Mouse (Mus musculus): ENCODE data around the gene Xkrx. TPM values are rescaled to one million over a fixed set of nuclear protein-coding genes. Genes with fewer than 3 reads are reported as not detected.

Gene Xkrx
- polyA plus RNA-seq, 1 experiment = 1.1 TPM

DNA sequence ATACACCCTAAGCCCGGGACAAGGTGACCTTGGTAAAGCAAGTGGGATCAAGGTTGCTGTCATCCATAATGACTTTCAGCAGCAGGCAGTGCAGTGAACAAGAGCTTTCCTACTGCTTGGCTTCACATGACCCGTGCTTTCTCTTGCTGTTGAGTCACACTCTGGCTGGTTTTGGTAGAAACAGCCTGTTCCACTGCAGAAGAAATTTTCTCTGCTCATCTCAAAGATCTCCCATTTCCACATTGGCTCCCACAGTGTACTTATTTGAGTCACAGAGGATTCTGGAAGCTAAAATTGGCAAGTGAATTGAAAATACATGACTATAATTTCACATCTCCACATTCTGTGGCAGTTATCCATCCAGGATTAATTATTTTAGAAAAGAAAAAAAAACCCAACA lies 59.2 kb downstream of the Xkrx start:
- Histone ChIP-seq H3K4me1 (ENCODE audit: control insufficient read depth, insufficient read depth, low read length) (no peaks in the 10 kb centered on the region), H3K9ac (ENCODE audit: low read depth, poor library complexity, severe bottlenecking) (no peak overlapping the region), H3K27ac (ENCODE audit: insufficient read depth, low read length) (no peak overlapping the region), H3K4me3 (ENCODE audit: low read depth, low read length) (no peak overlapping the region), H3K36me3 (ENCODE audit: control insufficient read depth, insufficient read depth, low read length, poor library complexity, severe bottlenecking) (no peaks in the 10 kb centered on the region), H3K27me3 (ENCODE audit: control insufficient read depth, insufficient read depth, low read length, poor library complexity, severe bottlenecking) (no peaks in the 10 kb centered on the region), H3K9me3 (replicated peaks; ENCODE audit: control insufficient read depth, insufficient read depth, low read length, poor library complexity, severe bottlenecking) (no peaks in the 10 kb centered on the region)
- no peak for TF ChIP-seq POLR2A (IDR thresholded peaks at IDR 0.05; ENCODE audit: insufficient read depth, low read length)

Other genes with a start within 250 kb of the Xkrx start
- gene Sytl4, start 180.3 kb downstream of the Xkrx start, polyA plus RNA-seq (2011; ENCODE audit: insufficient read depth, insufficient read length, low read depth, missing spikeins) = 0.31 and 0.70 TPM in 2 replicates
- 74.3 and 76.1 TPM in 2 replicates for gene Cstf2, start 102.9 kb downstream of the Xkrx start, polyA plus RNA-seq (2011; ENCODE audit: insufficient read depth, insufficient read length, low read depth, missing spikeins)
- gene Arl13a, start 25.4 kb upstream of the Xkrx start, polyA plus RNA-seq (2011; ENCODE audit: insufficient read depth, insufficient read length, low read depth, missing spikeins) = not detected in 2 replicates
- not detected in 2 replicates for gene Nox1, start 59.9 kb upstream of the Xkrx start, polyA plus RNA-seq (2011; ENCODE audit: insufficient read depth, insufficient read length, low read depth, missing spikeins)
- 7.7 and 9.7 TPM in 2 replicates for gene Trmt2b, start 114.9 kb upstream of the Xkrx start, polyA plus RNA-seq (2011; ENCODE audit: insufficient read depth, insufficient read length, low read depth, missing spikeins)
- gene Tmem35a, start 133.1 kb upstream of the Xkrx start, polyA plus RNA-seq (2011; ENCODE audit: insufficient read depth, insufficient read length, low read depth, missing spikeins) = 0.58 TPM in 1 of 2 replicates, not detected in the other
- 26.5 and 33.2 TPM in 2 replicates for gene Cenpi, start 146.0 kb upstream of the Xkrx start, polyA plus RNA-seq (2011; ENCODE audit: insufficient read depth, insufficient read length, low read depth, missing spikeins)
- 0.33 and 0.39 TPM in 2 replicates for gene Drp2, start 242.5 kb upstream of the Xkrx start, polyA plus RNA-seq (2011; ENCODE audit: insufficient read depth, insufficient read length, low read depth, missing spikeins)